Mouse (Mus musculus) lung, adult 2 months (tissue): ENCODE measurements around the gene Gm4792.

ENCODE experiments used
- CTCF ChIP-seq: fragments of 200-500 bp; IDR thresholded peaks from 2 replicates; pipeline ENCODE4 v1.5.1; 2011; ENCODE audit warnings: mild to moderate bottlenecking, low read length, control low read depth; ENCODE audit not compliant: insufficient read depth
- POLR2A ChIP-seq: fragments of 200-500 bp; IDR thresholded peaks from 2 replicates; pipeline ENCODE4 v1.6.1; 2011; ENCODE audit warnings: low read depth, mild to moderate bottlenecking, control low read depth, low read length, borderline replicate concordance; ENCODE audit errors: extremely low read depth

- no peak for TF ChIP-seq POLR2A
- TF ChIP-seq CTCF = no peak
Observed at GRCm38 (mm10) chr10:94249575-94250456, 48.7 kb downstream of the Gm4792 start.
